Mouse (Mus musculus) limb, embryonic 14.5 days (tissue): ENCODE data around the gene Rtf2. TPM values are rescaled to one million over a fixed set of nuclear protein-coding genes. Genes with fewer than 3 reads are reported as not detected.

Source experiments
- ATAC-seq: fragments of 200-750 bp; cut with Nextera tagmentation; 2 replicates; pipeline ENCODE4 v1.8.0; 2017; ENCODE audit warnings: low read depth, moderate number of reproducible peaks, moderate TSS enrichment; ENCODE audit not compliant: low FRiP score
- DNase-seq: peaks from one replicate; pipeline ENCODE4 v3.0.0-alpha.2; 2015; ENCODE audit warnings: low spot score
- H3K27ac ChIP-seq: fragments of 300-500 bp; sonication (generic); replicated peaks from 2 replicates; pipeline ENCODE4 v1.5.1; 2014; ENCODE audit warnings: low read depth, mild to moderate bottlenecking, low read length, moderate library complexity, mixed read lengths
- H3K27me3 ChIP-seq: fragments of 300-500 bp; sonication (generic); 2 replicates; pipeline ENCODE4 v1.6.1; 2014; ENCODE audit warnings: low read length, mixed read lengths; ENCODE audit not compliant: control insufficient read depth, insufficient read depth
- H3K36me3 ChIP-seq: fragments of 300-500 bp; sonication (generic); 2 replicates; pipeline ENCODE4 v1.6.1; 2014; ENCODE audit warnings: mild to moderate bottlenecking, low read length, moderate library complexity, mixed read lengths; ENCODE audit not compliant: control insufficient read depth, insufficient read depth
- H3K4me1 ChIP-seq: fragments of 300-500 bp; sonication (generic); 2 replicates; pipeline ENCODE4 v1.6.1; 2014; ENCODE audit warnings: antibody characterized with exemption, low read length, mixed read lengths; ENCODE audit not compliant: control insufficient read depth, insufficient read depth
- H3K4me2 ChIP-seq: fragments of 300-500 bp; sonication (generic); replicated peaks from 2 replicates; pipeline ENCODE4 v1.6.1; 2014; ENCODE audit warnings: low read depth, mild to moderate bottlenecking, low read length, moderate library complexity; ENCODE audit not compliant: severe bottlenecking
- H3K4me3 ChIP-seq: fragments of 300-500 bp; sonication (generic); replicated peaks from 2 replicates; pipeline ENCODE4 v1.5.1; 2014; ENCODE audit warnings: low read length
- H3K9ac ChIP-seq: fragments of 300-500 bp; sonication (generic); 2 replicates; pipeline ENCODE4 v1.6.1; 2014; ENCODE audit warnings: mild to moderate bottlenecking, low read depth, low read length, moderate library complexity; ENCODE audit not compliant: severe bottlenecking
- H3K9me3 ChIP-seq: fragments of 300-500 bp; sonication (generic); 2 replicates; pipeline ENCODE4 v1.6.1; 2016; ENCODE audit warnings: low read length; ENCODE audit not compliant: control insufficient read depth
- POLR2A ChIP-seq: fragments of 200-500 bp; IDR thresholded peaks from 2 replicates; pipeline ENCODE4 v1.8.0; 2012; ENCODE audit warnings: inconsistent platforms, mild to moderate bottlenecking, moderate library complexity, borderline replicate concordance; ENCODE audit not compliant: insufficient read depth, insufficient read length; ENCODE audit errors: extremely low read depth
- WGBS: fragments of 180-500 bp; shearing (Covaris S2); extraction: QIAGEN DNeasy Blood & Tissue Kit; methylation state at CpG from one replicate; pipeline ENCODE4 v1.1.7; 2014; 5-methylcytosine and 5-hydroxymethylcytosine counted together
- polyA plus RNA-seq, 2 experiments: library from polyadenylated mRNA; depleted of rRNA in 1 of 2; stranded (reverse) in 1 of 2; unstranded in 1 of 2; fragments of >200 nt; fragmentation: Nextera tagmentation in 1 of 2; extraction: Ambion mirVana in 1 of 2; gene quantifications; 2 replicates each; pipeline versions ENCODE4 v1.2.1 to v1.2.3; 2012 to 2014

Gene Rtf2
- polyA plus RNA-seq, 2 experiments: 45.9 to 69.9 TPM

DNA sequence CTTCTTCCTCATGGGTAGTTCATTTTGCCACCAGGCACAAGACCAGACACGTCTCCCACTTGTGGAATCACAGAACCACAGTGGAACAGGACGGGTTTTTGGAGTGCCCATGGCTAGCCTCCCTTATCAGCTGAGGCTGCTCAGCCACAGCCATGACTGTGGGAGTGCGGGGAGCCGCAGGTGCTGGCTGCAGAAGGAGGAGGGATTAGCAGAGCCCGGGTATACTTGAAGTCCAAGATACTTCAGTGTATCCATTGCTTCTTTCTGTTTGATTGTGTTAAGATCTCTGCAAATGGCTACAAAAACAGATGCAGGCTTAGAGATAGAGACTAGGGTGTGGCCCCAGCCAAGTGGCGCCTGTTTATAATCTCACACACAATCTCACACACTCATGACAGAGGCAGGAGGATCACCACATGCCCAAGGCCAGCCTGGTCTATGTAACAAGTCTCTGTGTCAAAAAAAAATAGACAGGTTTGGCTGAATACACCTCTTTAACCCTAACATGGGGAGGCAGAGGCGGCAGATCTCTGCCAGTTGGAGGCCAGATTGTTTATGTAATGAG, 60.5 kb downstream of the Rtf2 start:
- WGBS: 51% methylated on average over 7 of the region's 7 CpGs
- TF ChIP-seq POLR2A: no peak
- no peak for ATAC-seq

GRCm38 (mm10) chr2:172501341-172501740, 61.0 kb downstream of the Rtf2 start:
- Histone ChIP-seq H3K27ac (no peak overlapping the region), H3K36me3 (no peaks in the 10 kb centered on the region), H3K9ac (no peak overlapping the region), H3K4me2 (no peak overlapping the region), H3K4me1 (no peaks in the 10 kb centered on the region), H3K9me3 (no peaks in the 10 kb centered on the region), H3K27me3 (no peaks in the 10 kb centered on the region), H3K4me3 (no peak overlapping the region)
- DNase-seq (peak; percentile 52), ATAC-seq (0 out of 2 replicates have a peak, but pooled peaks have one; percentile 32)
- TF ChIP-seq POLR2A: no peak
- 4% methylated on average over 4 of the region's 4 CpGs for WGBS

More for the DNA sequence above, 60.5 kb downstream of the Rtf2 start:
- Histone ChIP-seq H3K36me3 (no peaks in the 10 kb centered on the region), H3K9me3 (no peaks in the 10 kb centered on the region), H3K4me1 (no peaks in the 10 kb centered on the region), H3K9ac (no peak overlapping the region), H3K27me3 (no peaks in the 10 kb centered on the region), H3K4me3 (no peak overlapping the region), H3K4me2 (no peak overlapping the region), H3K27ac (no peak overlapping the region)
- no peak for DNase-seq

- peak; percentile 47; the same call in 1 of the 2 replicates for ATAC-seq
- Histone ChIP-seq H3K27me3 (no peaks in the 10 kb centered on the region), H3K27ac (no peak overlapping the region), H3K9me3 (no peaks in the 10 kb centered on the region), H3K4me3 (no peak overlapping the region), H3K9ac (no peak overlapping the region), H3K4me2 (no peak overlapping the region), H3K36me3 (no peaks in the 10 kb centered on the region), H3K4me1 (no peaks in the 10 kb centered on the region)
- WGBS: 47% methylated on average over 14 of the region's 14 CpGs
- no peak for DNase-seq
- TF ChIP-seq POLR2A: no peak
Measured at GRCm38 (mm10) chr2:172502168-172502567, 61.8 kb downstream of the Rtf2 start.

DNA sequence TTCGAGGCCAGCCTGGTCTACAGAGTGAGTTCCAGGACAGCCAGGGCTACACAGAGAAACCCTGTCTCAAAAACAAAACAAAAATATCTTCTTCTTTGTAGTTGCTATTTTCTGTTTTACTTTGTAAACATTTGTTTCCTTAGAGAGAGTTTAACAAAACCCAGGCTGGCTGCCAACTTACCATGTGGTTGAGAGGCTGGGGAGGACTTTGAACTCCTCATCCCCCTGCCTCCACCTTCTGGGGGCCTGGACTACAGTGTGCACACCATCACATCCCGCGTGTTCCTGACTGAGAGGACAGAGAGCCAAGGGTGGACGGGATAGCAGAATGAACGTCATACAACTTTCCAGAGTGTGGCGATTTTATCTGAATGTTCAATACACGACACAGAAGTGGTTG, 65.8 kb downstream of the Rtf2 start:
- H3K27me3 ChIP-seq: no peaks in the 10 kb centered on the region
- no peaks in the 10 kb centered on the region for H3K9me3 ChIP-seq
- no peaks in the 10 kb centered on the region for H3K4me1 ChIP-seq
- DNase-seq (no peak), ATAC-seq (no peak)
- no peak overlapping the region for H3K4me2 ChIP-seq
- no peak overlapping the region for H3K27ac ChIP-seq
- no peak overlapping the region for H3K9ac ChIP-seq
- WGBS: 90% methylated on average over 7 of the region's 7 CpGs
- H3K4me3 ChIP-seq: no peak overlapping the region
- TF ChIP-seq POLR2A: no peak
- no peaks in the 10 kb centered on the region for H3K36me3 ChIP-seq

GRCm38 (mm10) chr2:172510056-172510712, 69.8 kb downstream of the Rtf2 start:
- H3K27ac ChIP-seq: no peak overlapping the region
- TF ChIP-seq POLR2A: no peak
- WGBS: 88% methylated on average over 15 of the region's 15 CpGs

More at GRCm38 (mm10) chr2:172510056-172510712, 69.8 kb downstream of the Rtf2 start:
- ATAC-seq (no peak), DNase-seq (no peak)
- Histone ChIP-seq H3K4me3 (no peak overlapping the region), H3K9me3 (no peaks in the 10 kb centered on the region), H3K36me3 (no peaks in the 10 kb centered on the region), H3K27me3 (no peaks in the 10 kb centered on the region), H3K4me2 (no peak overlapping the region), H3K4me1 (no peaks in the 10 kb centered on the region), H3K9ac (no peak overlapping the region)
